Mouse (Mus musculus) myocyte (in vitro differentiated cells): ENCODE measurements around the gene Mkrn2os.
"Not testable (repeated sequence)": the region's sequence is repeated elsewhere in the genome, so short reads cannot be mapped to it uniquely, and the experiment has no call there.

Experiments
- POLR2A ChIP-seq: IDR thresholded peaks from one replicate; pipeline ENCODE4 v1.6.1; 2011; ENCODE audit warnings: low read depth, mild to moderate bottlenecking, control low read depth, moderate library complexity; ENCODE audit not compliant: insufficient read length
- USF1 ChIP-seq: IDR thresholded peaks from one replicate; pipeline ENCODE4 v1.6.1; 2011; ENCODE audit warnings: low read depth, mild to moderate bottlenecking, control low read depth, moderate library complexity

DNA sequence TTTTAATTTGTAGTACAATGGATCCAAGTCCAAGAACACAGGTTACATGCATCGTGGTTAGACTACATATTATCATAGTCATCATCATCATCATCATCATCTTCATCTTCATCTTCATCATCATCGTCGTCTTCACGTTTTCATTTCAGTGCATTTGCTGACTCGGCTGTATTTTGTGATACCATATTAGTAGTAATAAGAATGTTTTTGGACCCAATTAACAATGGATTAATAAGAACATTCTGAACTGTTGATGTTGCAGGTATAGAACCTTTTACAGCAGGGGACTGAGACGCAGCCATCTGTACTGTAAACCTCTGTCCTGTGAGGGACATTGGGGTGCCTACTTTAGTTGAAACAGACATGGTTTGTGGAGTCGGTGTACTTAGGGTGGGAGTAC lies 45.8 kb upstream of the Mkrn2os start:
- TF ChIP-seq POLR2A, USF1: not testable (repeated sequence)
